Mouse (Mus musculus) megakaryocyte, embryonic 14.5 days (primary cell): ENCODE data around the gene Slc25a29. TPM values are rescaled to one million over a fixed set of nuclear protein-coding genes. Genes with fewer than 3 reads are reported as not detected.

Experiments
- H3K27me3 ChIP-seq: replicated peaks from 2 replicates; pipeline ENCODE3; 2012; ENCODE audit warnings: inconsistent platforms
- H3K36me3 ChIP-seq: replicated peaks from 2 replicates; pipeline ENCODE3; 2012; ENCODE audit warnings: low read length, inconsistent platforms, mixed read lengths
- H3K4me1 ChIP-seq: 2 replicates; pipeline ENCODE4 v1.6.1; 2012; ENCODE audit warnings: inconsistent platforms
- H3K4me3 ChIP-seq: replicated peaks from 2 replicates; pipeline ENCODE3; 2012; ENCODE audit warnings: moderate library complexity, mild to moderate bottlenecking, inconsistent platforms
- H3K9me3 ChIP-seq: 2 replicates; pipeline ENCODE4 v1.6.1; 2012; ENCODE audit warnings: inconsistent platforms
- FLI1 ChIP-seq: IDR thresholded peaks from 2 replicates; pipeline ENCODE4 v1.6.1; 2012; ENCODE audit warnings: low read length, inconsistent platforms, mixed read lengths
- GATA1 ChIP-seq: IDR thresholded peaks from 3 replicates; pipeline ENCODE4 v1.6.1; 2012; ENCODE audit warnings: mixed read lengths, low read length, inconsistent platforms, borderline replicate concordance
- polyA plus RNA-seq: library from polyadenylated mRNA; stranded (reverse); fragments of >175 nt; gene quantifications from 2 replicates; pipeline ENCODE4 v1.2.3, GENCODE M21; 2012; ENCODE audit warnings: low replicate concordance; ENCODE audit not compliant: insufficient read depth

Gene Slc25a29
- polyA plus RNA-seq, 1 experiment, result 1.5 TPM

DNA sequence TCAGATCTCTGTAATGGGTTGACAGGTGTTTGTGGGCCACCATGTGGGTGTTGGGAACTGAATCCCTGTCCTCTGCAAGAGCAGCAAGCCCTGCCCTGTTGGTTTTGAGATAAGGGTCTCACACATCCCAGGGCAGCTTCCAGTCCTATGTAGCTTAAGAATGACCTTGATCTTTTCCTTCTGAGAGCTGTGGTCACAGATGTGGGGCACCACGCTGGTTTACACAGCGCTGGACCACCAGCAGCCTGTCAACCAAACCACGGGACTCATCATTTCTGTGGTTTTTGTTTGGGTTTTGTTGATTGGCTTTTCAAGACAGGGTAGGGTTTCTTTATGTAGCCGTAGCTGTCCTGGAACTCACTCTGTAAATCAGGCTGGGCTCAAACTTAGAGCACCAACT, 50.5 kb downstream of the Slc25a29 start:
- H3K27me3 ChIP-seq, result no peaks in the 10 kb centered on the region
- no peak for TF ChIP-seq GATA1
- TF ChIP-seq FLI1, result no peak
- peaks cover 16% of the 10 kb centered on the region for H3K9me3 ChIP-seq
- peaks cover 49% of the 10 kb centered on the region for H3K36me3 ChIP-seq
- H3K4me3 ChIP-seq, result no peak overlapping the region
- peaks cover 57% of the 10 kb centered on the region for H3K4me1 ChIP-seq

DNA sequence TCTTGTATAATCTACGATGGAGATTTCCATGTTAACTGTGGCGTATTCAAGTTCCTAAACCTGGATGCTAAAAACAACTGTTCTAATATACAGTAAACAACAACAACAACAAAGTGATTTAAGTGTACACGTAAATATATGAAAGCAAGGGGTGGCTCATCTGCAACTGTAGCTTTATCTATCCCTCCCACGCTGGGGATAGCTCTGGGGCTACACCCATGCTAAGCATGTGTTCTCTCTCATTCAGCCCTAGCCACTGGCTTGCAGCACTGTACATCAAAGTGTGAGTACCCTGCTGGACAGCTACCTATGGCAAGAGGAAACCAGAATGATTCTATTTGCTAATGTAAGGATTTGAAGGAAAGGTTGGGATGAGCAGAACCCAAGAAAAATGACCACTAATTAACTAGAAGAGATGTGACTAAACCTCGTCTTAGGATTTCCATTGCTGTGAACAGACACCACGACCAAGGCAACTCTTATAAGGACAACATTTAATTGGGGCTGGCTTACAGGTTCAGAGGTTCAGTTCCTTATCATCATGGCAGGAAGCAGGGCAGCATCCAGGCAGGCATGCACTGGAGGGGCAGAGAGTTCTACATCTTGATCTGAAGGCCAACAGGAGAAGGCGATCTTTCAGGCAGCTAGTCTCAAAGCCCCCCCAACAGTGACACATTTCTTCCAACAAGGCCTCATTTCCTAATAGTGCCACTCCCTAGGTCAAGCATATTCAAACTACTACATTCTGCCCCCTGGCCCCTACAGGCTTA, 55.4 kb downstream of the Slc25a29 start:
- H3K36me3 ChIP-seq, result peaks cover 61% of the 10 kb centered on the region
- H3K9me3 ChIP-seq, result peaks cover 34% of the 10 kb centered on the region
- H3K27me3 ChIP-seq, result no peaks in the 10 kb centered on the region
- TF ChIP-seq FLI1 (no peak), GATA1 (no peak)
- H3K4me3 ChIP-seq, result no peak overlapping the region
- H3K4me1 ChIP-seq, result peaks cover 15% of the 10 kb centered on the region

Other genes starting within 250 kb of the Slc25a29 start
- gene Degs2, start 133.6 kb downstream of the Slc25a29 start, polyA plus RNA-seq, result not detected in 2 replicates
- gene Yy1, start 42.9 kb downstream of the Slc25a29 start, polyA plus RNA-seq, result 16.0 and 25.6 TPM in 2 replicates
- 1.2 TPM in 2 replicates for gene Slc25a47, start 163 bp upstream of the Slc25a29 start, polyA plus RNA-seq
- 9.8 and 10.8 TPM in 2 replicates for gene Wdr25, start 57.7 kb upstream of the Slc25a29 start, polyA plus RNA-seq
- 22.4 and 33.8 TPM in 2 replicates for gene Wars, start 58.3 kb upstream of the Slc25a29 start, polyA plus RNA-seq
- gene Begain, start 232.3 kb upstream of the Slc25a29 start, polyA plus RNA-seq, result 0.41 TPM in 1 of 2 replicates, not detected in the other